Mouse (Mus musculus): ENCODE measurements around the gene Nsun7.

The Nsun7 gene

DNA sequence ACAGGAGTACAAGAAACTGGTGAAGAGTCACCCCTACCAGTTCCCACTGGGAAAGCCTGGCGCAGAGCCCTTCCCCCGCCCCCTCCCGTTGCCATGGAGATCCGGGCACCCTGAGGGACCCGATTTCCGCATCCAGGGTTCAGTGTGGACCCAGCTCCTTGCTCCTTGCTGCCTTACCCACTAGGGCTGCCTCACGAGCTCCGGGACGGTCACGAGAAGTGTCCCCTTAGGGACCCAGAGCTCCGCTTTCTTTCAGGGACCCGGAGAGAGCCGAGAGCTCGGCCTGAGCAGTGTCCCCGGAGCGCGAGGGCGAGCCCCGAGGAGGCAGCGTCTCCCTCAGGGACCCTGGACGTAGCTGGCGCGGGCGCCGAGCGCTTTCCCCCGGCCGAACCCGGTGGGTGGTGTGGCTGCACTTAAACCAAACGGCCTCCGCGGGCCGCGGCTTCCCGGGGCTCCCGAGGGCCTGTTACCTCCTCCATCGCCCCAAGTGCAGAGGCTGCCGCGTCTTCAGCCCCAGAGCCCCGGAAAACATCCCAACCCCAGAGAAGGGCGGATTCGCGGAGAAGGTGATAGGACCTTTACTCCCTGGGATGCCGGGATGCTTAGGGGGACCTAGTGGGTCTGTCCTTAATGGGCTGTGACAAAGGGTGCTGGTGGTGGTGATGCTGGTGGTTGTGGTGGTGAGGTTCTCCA is at the start of gene Nsun7:
Nsun7 (plus strand) TSS at position 142 of the 693 bp plus-strand sequence.
- CTCF ChIA-PET: no interaction called here

DNA sequence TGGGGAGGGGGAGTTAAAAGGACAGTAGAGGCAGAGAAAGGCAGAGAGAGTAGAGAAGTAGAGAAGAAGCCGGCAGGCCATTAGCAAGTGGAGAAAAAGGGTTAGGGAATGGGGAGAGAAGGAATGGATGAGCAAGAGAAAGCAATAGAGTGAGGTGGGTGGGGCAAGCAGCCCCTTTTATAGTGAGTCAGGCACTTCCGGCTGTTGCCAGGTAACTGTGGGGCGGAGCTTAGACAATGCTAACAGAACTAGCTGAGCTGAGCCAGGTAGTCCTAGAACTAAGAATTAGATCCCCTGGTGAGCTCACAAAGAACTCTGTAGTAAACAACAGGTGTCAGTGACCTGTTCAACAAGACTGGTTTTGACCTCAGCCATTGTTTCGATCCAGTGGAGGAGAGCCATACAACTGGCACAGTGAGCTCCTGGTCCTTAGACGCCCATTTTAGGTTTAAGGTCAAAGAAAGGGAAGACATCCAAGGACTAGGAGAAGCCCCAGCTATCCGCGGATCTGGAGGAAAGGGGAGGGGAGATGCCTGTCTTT is 45.2 kb upstream of the Nsun7 start:
- CTCF ChIA-PET: no interaction called here

GRCm38 (mm10) chr5:66215569-66216277 is 44.0 kb upstream of the Nsun7 start:
- CTCF ChIA-PET: no interaction called here

- CTCF ChIA-PET: no interaction called here
These were observed 40.0 kb upstream of the Nsun7 start for GRCm38 (mm10) chr5:66219692-66220091.

- CTCF ChIA-PET: interaction anchor here (0.6 kb wide), 1 partner anchor 566 kb away, joined by 3 read pairs; no protein-coding TSS in a partner anchor
These were observed 39.1 kb upstream of the Nsun7 start for GRCm38 (mm10) chr5:66220620-66221019.

DNA sequence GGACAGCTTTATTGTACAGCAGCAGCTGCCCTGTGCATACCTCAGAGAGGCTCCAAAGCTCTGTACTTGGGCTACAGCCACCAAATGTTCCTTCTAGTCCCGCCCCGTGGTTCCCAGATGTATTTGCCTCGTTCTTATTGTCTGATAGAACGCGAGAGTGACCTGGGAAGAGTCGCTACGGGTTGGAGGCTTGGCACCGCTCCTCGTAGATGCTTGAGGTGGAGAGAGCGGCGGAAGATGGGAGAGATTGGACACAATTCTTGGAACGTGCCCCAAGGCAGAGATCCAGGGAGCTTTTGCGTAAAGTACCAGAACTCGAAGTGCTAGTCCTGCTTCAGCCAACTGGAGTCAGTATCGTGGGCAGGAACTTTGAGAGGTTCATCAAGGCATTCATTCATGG is 36.8 kb upstream of the Nsun7 start:
- CTCF ChIA-PET: no interaction called here

DNA sequence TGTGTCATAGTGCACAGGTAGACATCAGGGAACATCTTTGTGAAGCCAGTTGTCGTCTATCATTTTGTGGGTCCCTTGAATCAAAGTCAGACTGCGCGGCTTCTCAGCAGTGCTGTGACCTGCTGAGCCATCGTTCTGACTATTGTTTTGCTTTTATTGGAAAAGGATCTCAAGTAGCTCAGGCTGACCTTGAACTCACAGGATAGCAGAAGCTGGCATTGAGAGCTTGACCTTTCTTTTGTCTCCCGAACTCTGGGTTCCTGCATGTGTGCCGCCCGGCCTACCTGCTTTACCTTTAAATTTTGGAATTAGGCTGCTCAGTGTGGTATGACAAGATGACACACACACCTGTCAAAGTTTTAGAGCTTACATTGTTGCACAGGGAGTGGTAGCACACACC is 33.2 kb upstream of the Nsun7 start:
- CTCF ChIA-PET: no interaction called here

- CTCF ChIA-PET: no interaction called here
These were observed 27.9 kb upstream of the Nsun7 start for GRCm38 (mm10) chr5:66231660-66232269.

DNA sequence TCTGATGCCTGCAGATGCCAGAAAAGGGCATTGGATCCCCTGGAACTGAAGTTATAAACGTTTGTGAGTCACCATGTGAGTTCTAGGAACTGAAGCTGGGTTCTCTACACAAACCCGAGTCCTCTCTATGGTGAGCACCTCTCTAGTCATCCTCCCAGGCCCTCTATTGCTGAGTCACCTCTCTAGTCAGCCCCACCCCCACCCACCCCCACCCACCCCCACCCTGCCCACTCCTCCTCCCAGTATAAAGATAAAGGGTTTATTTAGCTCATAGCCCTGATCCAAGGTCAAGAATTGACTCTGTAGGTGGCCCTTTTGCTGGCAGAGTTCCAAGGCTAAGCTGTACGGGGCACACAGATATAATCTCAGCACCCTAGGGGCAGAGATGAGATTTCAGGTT is 27.2 kb upstream of the Nsun7 start:
- CTCF ChIA-PET: no interaction called here

GRCm38 (mm10) chr5:66241894-66242293 is 17.8 kb upstream of the Nsun7 start:
- CTCF ChIA-PET: no interaction called here

- CTCF ChIA-PET: interaction anchor here (0.6 kb wide), 1 partner anchor 296 kb away, joined by 3 read pairs; no protein-coding TSS in a partner anchor
These were observed 16.2 kb upstream of the Nsun7 start for GRCm38 (mm10) chr5:66243467-66243866.

DNA sequence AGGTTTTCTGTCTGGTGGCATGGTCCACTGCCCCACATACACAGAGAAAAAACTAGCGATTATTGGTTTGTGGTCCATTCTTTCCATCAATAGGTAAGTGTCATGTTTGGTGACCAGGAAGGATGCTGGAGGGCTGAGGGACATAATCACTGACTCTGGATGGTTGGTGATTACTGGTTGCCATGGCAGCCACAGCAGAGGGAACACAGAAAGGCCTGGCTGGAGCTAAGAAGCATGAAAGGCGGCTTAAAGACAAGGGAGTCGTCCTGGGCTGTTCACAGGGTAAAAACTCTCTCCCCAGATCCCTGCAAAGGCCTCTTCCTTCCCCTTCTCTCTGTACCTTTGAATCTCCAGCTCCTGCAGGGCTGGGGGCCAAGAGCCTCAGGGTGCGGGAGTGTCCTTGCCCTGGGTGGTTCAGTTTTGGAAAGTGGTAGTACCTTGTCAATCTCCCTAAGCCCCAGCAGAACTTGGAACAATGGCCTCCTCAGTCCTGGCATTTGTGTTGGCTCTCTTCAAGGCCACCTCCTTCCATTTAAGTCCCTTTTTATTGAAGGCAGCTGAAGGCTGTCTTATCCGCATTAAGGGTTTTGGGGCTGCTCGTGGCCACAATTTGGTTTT is 15.5 kb upstream of the Nsun7 start:
- CTCF ChIA-PET: no interaction called here

DNA sequence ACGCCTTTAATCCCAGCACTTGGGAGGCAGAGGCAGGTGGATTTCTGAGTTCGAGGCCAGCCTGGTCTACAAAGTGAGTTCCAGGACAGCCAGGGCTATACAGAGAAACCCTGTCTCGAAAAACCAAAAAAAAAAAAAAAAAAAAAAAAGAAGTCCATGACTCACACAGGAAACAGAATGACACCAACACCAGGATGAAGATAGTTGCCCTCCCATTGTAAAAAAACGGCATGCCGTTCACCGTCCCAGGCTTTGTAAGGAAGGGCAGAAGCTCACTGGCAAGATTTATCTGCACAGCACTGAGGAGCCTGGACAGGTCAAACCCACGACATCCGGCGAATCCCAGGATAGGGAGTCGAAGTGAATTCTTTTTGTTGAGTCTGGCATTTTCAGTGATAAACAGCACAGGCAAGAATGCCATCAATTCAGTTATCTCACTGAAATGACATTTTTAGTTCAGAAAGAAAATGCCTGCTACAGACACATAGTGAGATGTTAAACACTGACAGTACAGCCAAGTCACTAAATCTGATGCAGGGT is 13.7 kb upstream of the Nsun7 start:
- CTCF ChIA-PET: interaction anchor here (0.7 kb wide), 1 partner anchor 12 kb away, joined by 3 read pairs; no protein-coding TSS in a partner anchor

DNA sequence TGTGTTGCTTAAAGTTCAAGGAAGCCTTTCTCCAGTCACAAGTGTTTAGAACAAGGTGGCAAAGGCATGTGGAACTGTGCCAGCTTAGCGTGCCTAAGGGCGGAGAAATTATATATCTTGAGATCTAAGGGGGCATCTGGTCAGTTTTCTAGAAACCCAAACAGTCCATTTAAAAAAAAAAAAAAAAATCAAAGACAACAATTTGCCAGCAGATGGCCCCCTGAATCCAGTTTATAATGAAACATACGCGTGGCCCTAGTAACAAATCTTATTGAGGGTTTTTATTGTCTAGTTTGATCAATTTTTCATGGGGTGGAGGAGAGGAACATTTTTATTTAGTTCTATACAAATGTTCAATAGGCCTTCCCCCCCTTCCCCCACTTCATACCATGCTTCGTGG is 6.5 kb upstream of the Nsun7 start:
- CTCF ChIA-PET: interaction anchor here (0.7 kb wide), 1 partner anchor 73 kb away, joined by 3 read pairs; no protein-coding TSS in a partner anchor

- CTCF ChIA-PET: no interaction called here
These were observed 4.7 kb upstream of the Nsun7 start for GRCm38 (mm10) chr5:66255044-66255443.

DNA sequence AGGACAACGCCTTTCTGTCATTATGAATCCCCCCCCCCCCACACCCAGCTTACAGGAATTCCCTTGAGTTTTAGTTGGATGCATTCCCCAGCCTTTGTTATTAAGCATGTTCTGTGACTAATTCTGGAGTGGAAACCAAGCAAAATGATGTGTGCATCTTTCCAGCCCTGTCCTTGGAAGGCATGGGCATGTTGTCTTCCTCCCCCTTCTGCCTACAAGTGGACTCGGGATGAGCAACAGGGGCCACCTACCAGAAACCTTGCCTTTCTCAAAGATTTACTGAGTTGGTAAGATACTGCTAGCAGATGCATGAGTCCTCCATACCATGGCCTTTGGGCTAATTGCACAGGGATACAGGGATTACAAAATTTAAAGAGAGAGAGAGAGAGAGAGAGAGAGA is 697 bp upstream of the Nsun7 start:
- CTCF ChIA-PET: interaction anchor here (0.7 kb wide), 1 partner anchor 1078 kb away, joined by 3 read pairs; no protein-coding TSS in a partner anchor

DNA sequence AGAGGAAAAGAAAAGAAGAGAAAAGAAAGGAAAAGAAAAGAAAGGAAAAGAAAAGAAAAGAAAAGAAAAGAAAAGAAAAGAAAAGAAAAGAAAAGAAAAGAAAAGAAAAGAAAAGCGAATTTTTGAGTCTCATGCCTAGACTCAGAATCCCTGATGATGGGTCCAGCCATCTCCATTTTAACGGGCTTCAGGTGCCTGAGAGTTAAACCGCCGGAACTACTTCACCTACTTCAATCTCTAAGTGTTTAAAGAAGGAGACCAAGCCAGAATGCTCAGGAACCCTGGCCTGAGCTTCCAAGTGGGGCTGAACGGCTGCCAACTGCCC is 304 bp upstream of the Nsun7 start:
- CTCF ChIA-PET: interaction anchor here (0.7 kb wide), 1 partner anchor 1078 kb away, joined by 3 read pairs; no protein-coding TSS in a partner anchor

GRCm38 (mm10) chr5:66262475-66262874 is 2.8 kb downstream of the Nsun7 start:
- CTCF ChIA-PET: no interaction called here

GRCm38 (mm10) chr5:66263398-66263797 is 3.7 kb downstream of the Nsun7 start:
- CTCF ChIA-PET: interaction anchor here (0.7 kb wide), 1 partner anchor 9 kb away, joined by 3 read pairs; no protein-coding TSS in a partner anchor

DNA sequence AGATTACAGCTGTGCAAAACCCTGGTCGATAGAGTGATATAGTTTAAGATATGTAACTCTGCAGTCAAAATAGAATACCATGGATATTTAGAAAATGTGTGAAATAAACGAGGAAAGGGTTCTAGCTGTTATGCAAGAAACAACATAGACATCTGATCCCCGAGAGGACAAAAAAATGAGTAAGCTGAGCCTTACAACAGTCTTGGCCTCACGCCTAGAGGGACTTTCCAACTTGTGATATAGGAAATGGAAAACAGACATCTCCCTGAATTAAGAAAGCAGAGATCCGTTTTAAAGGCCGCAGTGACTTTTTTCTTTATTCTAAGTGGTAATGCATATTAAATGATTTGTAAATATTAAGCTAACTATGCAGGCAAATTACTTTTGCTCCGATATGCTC is 9.9 kb downstream of the Nsun7 start:
- CTCF ChIA-PET: no interaction called here

- CTCF ChIA-PET: no interaction called here
These were observed 11.4 kb downstream of the Nsun7 start for GRCm38 (mm10) chr5:66271141-66271540.

- CTCF ChIA-PET: interaction anchor here (0.6 kb wide), 1 partner anchor 65 kb away, joined by 5 read pairs; no protein-coding TSS in a partner anchor
These were observed 14.7 kb downstream of the Nsun7 start for GRCm38 (mm10) chr5:66274417-66274816.

Measured in spleen, embryonic (tissue).